Mouse (Mus musculus) erythroid progenitor cell, adult 5-6 weeks (primary cell): ENCODE measurements around the gene Galnt10. TPM values are rescaled to one million over a fixed set of nuclear protein-coding genes. Genes with fewer than 3 reads are reported as not detected.

Source experiments
- ATAC-seq: replicated peaks from 2 replicates; pipeline ENCODE4 v1.8.0; 2016; ENCODE audit warnings: moderate number of reproducible peaks, mild to moderate bottlenecking, moderate TSS enrichment, inconsistent platforms; ENCODE audit not compliant: poor library complexity, low FRiP score, severe bottlenecking
- total RNA-seq, 2 experiments: library from RNA; stranded (forward) in 1 of 2; stranded (reverse) in 1 of 2; fragments of 150-400 nt in 1 of 2; fragments of 186-747, 209-891 nt in 1 of 2; gene quantifications; 2 replicates each; pipeline versions ENCODE4 v1.2.3 to v1.2.4; 2015 to 2017; ENCODE audit warnings: low replicate concordance in 2 of 2

Gene Galnt10
- total RNA-seq, 2 experiments from 2014 or later = 56.6 to 90.9 TPM

- ATAC-seq = no peak
These were observed 11.5 kb downstream of the Galnt10 start for GRCm38 (mm10) chr11:57656602-57657275.

DNA sequence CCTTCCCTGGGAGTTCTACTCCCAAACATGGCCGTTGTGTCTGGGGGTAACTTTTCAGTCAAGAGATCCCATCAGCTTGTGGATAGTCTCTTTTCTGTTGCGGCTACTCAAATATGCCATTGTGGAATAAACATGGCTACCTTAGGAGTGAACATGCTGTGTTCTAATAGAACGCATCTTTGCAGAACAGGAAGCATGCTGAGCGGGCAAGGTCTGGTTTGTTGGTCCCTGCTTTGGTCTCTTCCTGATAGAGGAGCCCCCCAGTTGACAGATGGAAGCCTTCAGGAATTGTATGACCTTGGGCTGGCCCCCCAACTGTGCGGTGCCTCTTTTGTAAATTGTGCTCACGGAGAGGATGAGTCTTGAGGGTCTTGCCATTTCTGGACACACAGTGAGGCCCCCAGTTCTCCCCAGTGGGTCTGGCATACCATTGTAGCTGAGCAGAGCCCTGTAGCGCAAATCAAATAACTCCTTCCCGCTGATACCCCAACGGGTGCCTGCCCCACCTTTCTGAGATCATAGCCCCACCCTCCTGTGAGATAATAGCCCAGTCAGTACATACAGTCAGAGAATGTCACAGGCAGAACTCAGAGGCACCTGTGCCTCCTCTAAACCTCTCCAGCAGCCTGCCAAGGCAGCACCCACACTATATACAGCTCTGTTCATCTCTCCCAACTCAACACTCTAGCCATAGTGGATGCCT, 12.3 kb downstream of the Galnt10 start:
- ATAC-seq = peak; percentile 47; the same call in 1 of the 2 replicates

DNA sequence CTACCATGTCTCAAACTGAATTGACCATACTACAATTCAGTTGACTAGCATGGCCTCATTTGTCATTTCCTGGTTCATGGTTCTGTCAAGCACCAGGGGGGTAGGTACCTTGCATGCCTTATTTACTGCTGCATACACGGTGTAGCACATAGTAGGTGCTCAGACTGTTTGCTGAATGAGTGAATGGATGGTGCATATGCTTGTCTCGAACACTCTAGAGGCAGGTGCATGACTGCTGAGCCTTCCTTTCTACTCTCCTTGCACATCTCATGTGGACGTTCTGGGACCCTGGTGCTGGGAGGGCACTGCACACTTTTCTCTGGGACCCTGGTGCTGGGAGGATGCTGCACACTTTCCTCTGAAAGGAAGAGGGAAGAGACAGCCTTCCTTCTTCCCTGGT, 13.0 kb downstream of the Galnt10 start:
- no peak for ATAC-seq

GRCm38 (mm10) chr11:57658751-57659150, 13.5 kb downstream of the Galnt10 start:
- no peak for ATAC-seq

DNA sequence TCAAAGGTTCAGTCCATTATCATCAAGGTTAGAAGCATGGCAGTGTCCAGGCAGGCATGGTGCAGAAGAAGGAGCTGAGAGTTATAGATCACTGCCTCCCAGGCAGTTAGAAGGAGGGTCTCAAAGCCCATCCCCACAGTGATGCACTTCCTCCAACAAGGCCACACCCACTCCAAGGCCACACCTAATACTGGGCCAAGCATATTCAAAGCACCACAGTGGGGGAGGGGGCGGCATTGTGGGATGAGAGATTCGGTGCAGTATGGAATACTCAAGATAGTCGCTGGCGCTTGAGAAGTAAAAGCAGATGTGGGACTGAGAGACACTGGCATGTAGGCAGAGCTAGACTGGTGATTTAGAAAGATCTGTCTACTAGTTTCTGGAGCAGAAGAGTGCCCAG, 14.9 kb downstream of the Galnt10 start:
- ATAC-seq = no peak

- ATAC-seq = peak; percentile 67; the same call in 1 of the 2 replicates
These were observed 15.6 kb downstream of the Galnt10 start for GRCm38 (mm10) chr11:57660814-57661213.

- no peak for ATAC-seq
These were observed 16.4 kb downstream of the Galnt10 start for GRCm38 (mm10) chr11:57661492-57662229.

GRCm38 (mm10) chr11:57662231-57662630, 17.0 kb downstream of the Galnt10 start:
- ATAC-seq = no peak

DNA sequence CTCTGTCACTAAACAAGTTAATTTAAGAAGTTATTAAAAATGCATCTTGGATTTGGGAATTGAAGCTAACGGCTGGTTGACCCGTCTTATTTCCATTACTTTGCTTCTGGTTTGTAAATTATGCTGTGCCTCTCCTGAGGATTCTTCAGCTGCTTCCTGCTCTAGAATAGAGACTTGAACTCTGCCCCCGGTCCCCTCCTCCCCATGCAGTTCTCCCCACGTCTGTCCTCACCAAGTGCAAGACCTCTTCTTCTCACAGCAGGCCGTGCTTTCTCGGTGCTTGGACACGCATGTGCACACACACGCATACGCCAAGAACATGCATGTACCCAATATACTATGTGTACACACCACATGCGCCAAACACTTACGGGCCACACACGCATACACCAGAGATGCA, 18.0 kb downstream of the Galnt10 start:
- no peak for ATAC-seq

DNA sequence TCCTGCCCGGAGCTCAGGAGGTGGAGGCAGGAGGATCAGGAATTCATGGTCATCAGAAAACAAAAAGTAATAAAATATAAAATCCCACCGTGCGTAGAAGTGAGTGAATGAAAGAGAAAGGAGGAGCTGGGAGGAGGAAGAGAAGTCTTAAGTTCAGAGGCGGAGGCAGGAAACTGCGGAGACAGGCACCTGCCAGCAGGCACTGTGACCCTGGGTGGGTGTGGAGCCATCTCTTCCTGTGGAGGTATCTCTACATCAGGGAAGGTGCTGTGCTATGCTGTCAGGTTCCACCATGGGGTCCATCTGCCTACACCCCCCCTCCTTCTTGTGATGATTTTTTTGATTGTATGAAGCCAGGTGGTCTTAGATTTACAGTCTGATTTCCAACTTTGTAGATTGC, 19.5 kb downstream of the Galnt10 start:
- ATAC-seq = no peak

DNA sequence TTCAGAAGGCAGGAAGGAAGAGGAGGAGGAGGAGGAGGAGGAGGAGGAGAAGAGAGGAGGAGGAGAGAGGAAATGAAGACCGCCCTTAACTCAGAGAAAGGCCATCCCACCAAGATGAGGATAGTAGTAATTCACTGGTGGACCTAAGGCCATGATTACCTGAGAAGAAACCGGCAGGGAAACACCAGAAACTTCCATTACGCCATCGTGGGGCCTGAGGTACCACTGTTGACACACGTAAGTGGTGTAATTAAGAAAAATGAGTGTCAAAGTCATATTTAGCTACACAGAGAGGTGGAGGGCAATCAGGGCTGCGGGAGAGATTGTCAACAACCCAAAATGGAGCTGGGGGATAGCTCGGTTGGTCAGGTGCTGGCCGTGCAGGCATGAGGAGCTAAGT, 23.0 kb downstream of the Galnt10 start:
- no peak for ATAC-seq

DNA sequence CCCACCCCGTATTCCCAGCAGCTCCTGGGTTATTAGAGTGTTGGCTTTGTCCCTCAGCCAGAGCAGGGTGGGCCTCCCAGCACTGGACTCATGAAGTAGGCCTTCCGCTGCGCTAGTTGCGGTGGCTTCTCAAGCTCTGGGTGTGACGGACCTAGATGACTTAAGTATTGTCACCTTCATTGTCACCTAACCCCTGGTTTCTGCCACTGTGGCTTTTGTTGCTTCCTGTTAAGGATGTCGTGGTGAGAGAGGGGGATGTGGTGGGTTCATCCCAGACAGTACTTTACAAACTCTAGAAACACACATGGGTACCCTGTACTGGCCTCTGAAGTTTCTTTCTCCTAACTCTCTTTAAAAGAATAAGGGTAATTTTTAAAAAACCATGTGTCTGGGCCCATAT, 24.3 kb downstream of the Galnt10 start:
- no peak for ATAC-seq

GRCm38 (mm10) chr11:57671120-57671697, 26.0 kb downstream of the Galnt10 start:
- no peak for ATAC-seq

GRCm38 (mm10) chr11:57671797-57672196, 26.6 kb downstream of the Galnt10 start:
- ATAC-seq = no peak

GRCm38 (mm10) chr11:57672995-57673394, 27.8 kb downstream of the Galnt10 start:
- no peak for ATAC-seq

- ATAC-seq = no peak
These were observed 28.9 kb downstream of the Galnt10 start for GRCm38 (mm10) chr11:57673977-57674687.

- ATAC-seq = peak; percentile 48; the same call in 1 of the 2 replicates
These were observed 32.0 kb downstream of the Galnt10 start for GRCm38 (mm10) chr11:57677261-57677660.

DNA sequence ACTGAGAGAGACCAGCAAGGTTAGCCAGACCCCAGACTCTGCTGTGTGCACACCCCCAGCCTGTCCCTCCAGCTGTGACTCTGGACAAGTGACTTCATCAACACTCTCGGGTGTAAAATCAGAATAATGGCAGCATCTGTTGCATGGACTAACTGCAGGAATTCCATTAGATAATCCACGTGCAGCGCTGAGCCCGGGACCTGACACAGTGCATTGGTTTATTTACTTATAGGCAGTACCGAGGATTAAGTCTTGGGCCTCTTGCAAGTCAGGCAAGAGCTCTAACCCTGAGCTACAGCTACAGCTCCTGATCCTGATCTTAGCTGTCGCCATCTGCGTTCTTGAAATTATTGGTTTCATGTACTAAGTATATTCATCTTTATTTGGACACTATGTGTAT, 37.3 kb downstream of the Galnt10 start:
- no peak for ATAC-seq

- no peak for ATAC-seq
These were observed 37.9 kb downstream of the Galnt10 start for GRCm38 (mm10) chr11:57683125-57683524.

- no peak for ATAC-seq
These were observed 38.7 kb downstream of the Galnt10 start for GRCm38 (mm10) chr11:57683931-57684330.
